Mouse (Mus musculus): ENCODE results near the gene Gm5475.

DNA sequence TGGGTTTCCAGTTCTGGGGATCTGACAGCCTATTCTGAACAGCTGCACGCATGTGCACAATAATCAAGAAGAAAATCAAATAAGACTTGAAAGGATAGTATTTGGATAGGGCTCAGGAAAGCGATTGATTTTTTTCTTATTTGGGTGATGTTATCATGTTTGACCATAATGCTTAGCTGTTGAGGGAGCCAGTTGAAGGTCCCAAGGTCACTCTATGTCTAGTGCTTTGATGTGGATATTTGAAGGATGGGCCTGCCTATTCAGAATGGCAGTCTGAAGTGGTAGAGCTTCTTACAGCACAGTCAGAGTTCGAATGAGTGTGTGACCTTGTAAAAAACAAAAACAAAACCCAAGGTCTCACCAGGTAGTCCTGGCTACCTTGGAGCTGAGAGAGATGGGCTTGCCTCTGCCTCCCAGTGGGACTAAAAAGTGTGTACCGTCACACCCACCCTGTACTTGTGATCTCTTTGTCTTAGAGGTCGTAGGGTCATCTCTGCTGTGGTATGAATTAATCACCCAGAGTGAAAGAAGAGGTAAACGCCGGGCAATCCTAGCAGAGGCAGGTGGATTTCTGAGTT is 52.1 kb downstream of the Gm5475 start:
- TF ChIP-seq CTCF (conservative IDR thresholded peaks at IDR 0.05; ENCODE audit: low read length) (no peak), NANOG (IDR thresholded peaks at IDR 0.05; ENCODE audit: borderline replicate concordance, low read length) (peak; percentile 92), POU5F1 (IDR thresholded peaks at IDR 0.05; ENCODE audit: borderline replicate concordance, low read length) (no peak)

Measured in E14TG2a.4 (cell line).